Mouse (Mus musculus) CH12.LX (cell line): ENCODE results near the gene Cdc45. TPM values are rescaled to one million over a fixed set of nuclear protein-coding genes. Genes with fewer than 3 reads are reported as not detected.

ENCODE experiments used
- DNase-seq: peaks from one replicate; pipeline ENCODE4 v3.0.0-alpha.2; 2013; ENCODE audit errors: extremely low read depth
- H3K27ac ChIP-seq: 2 replicates; pipeline ENCODE4 v1.5.1; 2012; ENCODE audit warnings: low read depth, mild to moderate bottlenecking, control low read depth, moderate library complexity; ENCODE audit not compliant: insufficient read depth
- H3K27me3 ChIP-seq: replicated peaks from 2 replicates; pipeline ENCODE3; 2012; ENCODE audit warnings: inconsistent platforms
- H3K36me3 ChIP-seq, 2 experiments: replicated peaks in 1 of 2; 2 replicates each; pipeline versions ENCODE3 to v1.6.1; 2012; ENCODE audit warnings: inconsistent platforms in 1 of 2, low read length in 1 of 2, mild to moderate bottlenecking in 1 of 2, mixed read lengths in 1 of 2, moderate library complexity in 1 of 2; ENCODE audit not compliant: control insufficient read depth in 1 of 2, insufficient read depth in 1 of 2
- H3K4me1 ChIP-seq, 2 experiments: 2 replicates each; pipeline ENCODE4 v1.6.1; 2012; ENCODE audit warnings: inconsistent platforms in 1 of 2, moderate library complexity in 1 of 2; ENCODE audit not compliant: insufficient read depth in 2 of 2, control insufficient read depth in 1 of 2
- H3K4me2 ChIP-seq: 2 replicates; pipeline ENCODE4 v1.6.1; 2012; ENCODE audit warnings: low read depth, mild to moderate bottlenecking, control low read depth; ENCODE audit not compliant: poor library complexity, insufficient read depth, severe bottlenecking
- H3K4me3 ChIP-seq, 3 experiments: fragments of 150-350 bp in 1 of 3; sonication (generic) in 1 of 3; replicated peaks in 1 of 3; 2 replicates each; pipeline versions ENCODE3 to v1.5.1; 2011 to 2012; ENCODE audit warnings: low read depth in 2 of 3, low read length in 2 of 3, mild to moderate bottlenecking in 2 of 3, moderate library complexity in 2 of 3, control low read depth in 1 of 3, improper control_type of control experiment in 1 of 3, inconsistent platforms in 1 of 3, mixed read lengths in 1 of 3; ENCODE audit not compliant: poor library complexity in 1 of 3
- H3K79me2 ChIP-seq: replicated peaks from 2 replicates; pipeline ENCODE4 v1.6.1; 2012; ENCODE audit warnings: mild to moderate bottlenecking, moderate library complexity; ENCODE audit not compliant: control insufficient read depth, poor library complexity, insufficient read depth, severe bottlenecking; ENCODE audit errors: extremely low read depth
- H3K9ac ChIP-seq: 2 replicates; pipeline ENCODE4 v1.6.1; 2012; ENCODE audit warnings: low read depth, mild to moderate bottlenecking, control low read depth, moderate library complexity; ENCODE audit not compliant: insufficient read depth
- H3K9me3 ChIP-seq: replicated peaks from 2 replicates; pipeline ENCODE3; 2012; ENCODE audit warnings: low read length, inconsistent platforms, mixed read lengths
- BHLHE40 ChIP-seq: IDR thresholded peaks from 2 replicates; pipeline ENCODE4 v1.6.1; 2011; ENCODE audit warnings: mild to moderate bottlenecking, low read depth, low read length, improper control_type of control experiment
- CHD1 ChIP-seq: IDR thresholded peaks from 2 replicates; pipeline ENCODE4 v1.6.1; 2012; ENCODE audit warnings: low read depth, low read length, improper control_type of control experiment, inconsistent platforms
- CHD2 ChIP-seq: IDR thresholded peaks from 2 replicates; pipeline ENCODE4 v1.6.1; 2011; ENCODE audit warnings: low read length, improper control_type of control experiment
- CTCF ChIP-seq, 2 experiments: IDR thresholded peaks in 1 of 2; conservative IDR thresholded peaks in 1 of 2; 2 replicates each; pipeline ENCODE4 v1.5.1; 2011 to 2012; ENCODE audit warnings: low read depth in 2 of 2, low read length in 2 of 2, improper control_type of control experiment in 1 of 2, inconsistent platforms in 1 of 2, mild to moderate bottlenecking in 1 of 2, moderate library complexity in 1 of 2
- E2F4 ChIP-seq: IDR thresholded peaks from 2 replicates; pipeline ENCODE4 v1.6.1; 2011; ENCODE audit warnings: low read depth, low read length, improper control_type of control experiment; ENCODE audit not compliant: insufficient replicate concordance
- ELF1 ChIP-seq: IDR thresholded peaks from 2 replicates; pipeline ENCODE4 v1.6.1; 2014; ENCODE audit warnings: low read depth, mild to moderate bottlenecking, inconsistent platforms, low read length, improper control_type of control experiment
- JUN ChIP-seq: IDR thresholded peaks from 2 replicates; pipeline ENCODE4 v1.6.1; 2011; ENCODE audit warnings: low read depth, mild to moderate bottlenecking, low read length, improper control_type of control experiment, moderate library complexity; ENCODE audit not compliant: insufficient read depth
- JUND ChIP-seq: conservative IDR thresholded peaks from 2 replicates; pipeline ENCODE4 v1.6.1; 2011; ENCODE audit warnings: low read depth, low read length, improper control_type of control experiment
- KAT2A ChIP-seq: IDR thresholded peaks from 2 replicates; pipeline ENCODE4 v1.6.1; 2012; ENCODE audit warnings: low read length, improper control_type of control experiment, inconsistent platforms; ENCODE audit not compliant: insufficient replicate concordance
- MAFK ChIP-seq: IDR thresholded peaks from 2 replicates; pipeline ENCODE4 v1.6.1; 2011; ENCODE audit warnings: low read length, improper control_type of control experiment; ENCODE audit not compliant: insufficient replicate concordance
- MAX ChIP-seq: IDR thresholded peaks from 2 replicates; pipeline ENCODE4 v1.6.1; 2011; ENCODE audit warnings: low read length, improper control_type of control experiment
- MAZ ChIP-seq: IDR thresholded peaks from 2 replicates; pipeline ENCODE4 v1.6.1; 2012; ENCODE audit warnings: low read depth, mild to moderate bottlenecking, inconsistent platforms, low read length, improper control_type of control experiment, moderate library complexity
- MEF2A ChIP-seq: IDR thresholded peaks from 2 replicates; pipeline ENCODE4 v1.6.1; 2014; ENCODE audit warnings: low read depth, mild to moderate bottlenecking, inconsistent platforms, low read length, improper control_type of control experiment, borderline replicate concordance
- MXI1 ChIP-seq: IDR thresholded peaks from 2 replicates; pipeline ENCODE4 v1.6.1; 2011; ENCODE audit warnings: mild to moderate bottlenecking, low read depth, low read length, improper control_type of control experiment
- NELFE ChIP-seq: IDR thresholded peaks from 2 replicates; pipeline ENCODE4 v1.6.1; 2011; ENCODE audit warnings: low read depth, low read length, improper control_type of control experiment
- NRF1 ChIP-seq: IDR thresholded peaks from 2 replicates; pipeline ENCODE4 v1.6.1; 2014; ENCODE audit warnings: low read depth, mild to moderate bottlenecking, inconsistent platforms, low read length, improper control_type of control experiment, moderate library complexity
- PAX5 ChIP-seq: IDR thresholded peaks from 2 replicates; pipeline ENCODE4 v1.6.1; 2012; ENCODE audit warnings: low read length, inconsistent platforms, mixed read lengths
- POLR2A ChIP-seq: IDR thresholded peaks from 2 replicates; pipeline ENCODE4 v1.6.1; 2011; ENCODE audit warnings: low read depth, mild to moderate bottlenecking, improper control_type of control experiment, low read length
- POLR2AphosphoS2 ChIP-seq: IDR thresholded peaks from 2 replicates; pipeline ENCODE4 v1.6.1; 2011; ENCODE audit warnings: low read depth, low read length, improper control_type of control experiment
- RAD21 ChIP-seq: IDR thresholded peaks from 2 replicates; pipeline ENCODE4 v1.6.1; 2011; ENCODE audit warnings: low read depth, mild to moderate bottlenecking, low read length, improper control_type of control experiment, moderate library complexity
- RCOR1 ChIP-seq: conservative IDR thresholded peaks from 2 replicates; pipeline ENCODE4 v1.6.1; 2012; ENCODE audit warnings: low read depth, mild to moderate bottlenecking, inconsistent platforms, low read length, improper control_type of control experiment
- USF1 ChIP-seq: IDR thresholded peaks from 2 replicates; pipeline ENCODE4 v1.6.1; 2014; ENCODE audit warnings: low read depth, mild to moderate bottlenecking, inconsistent platforms, low read length, improper control_type of control experiment
- ZKSCAN1 ChIP-seq: IDR thresholded peaks from 2 replicates; pipeline ENCODE4 v1.6.1; 2012; ENCODE audit warnings: low read depth, inconsistent platforms, low read length, improper control_type of control experiment, borderline replicate concordance
- ZMIZ1 ChIP-seq: IDR thresholded peaks from 2 replicates; pipeline ENCODE4 v1.6.1; 2012; ENCODE audit warnings: low read depth, mild to moderate bottlenecking, inconsistent platforms, low read length, improper control_type of control experiment
- ZNF384 ChIP-seq: IDR thresholded peaks from 2 replicates; pipeline ENCODE4 v1.6.1; 2012; ENCODE audit warnings: low read depth, low read length, improper control_type of control experiment, inconsistent platforms
- dilution Hi-C: fragments of 300-500 bp; cut with MboI; formaldehyde crosslinking; loops from 2 replicates; pipeline ENCODE4 v1.14.3; 2020; ENCODE audit warnings: low sequenced_read_pairs; ENCODE audit not compliant: extremely low pct_unique_long_range_greater_than_20kb, extremely low pct_ligation_motif_present
- in situ Hi-C: fragments of 300-500 bp; cut with MboI; formaldehyde crosslinking; loops from 3 replicates; pipeline ENCODE4 v1.14.3; 2019; ENCODE audit warnings: low sequenced_read_pairs, low pct_ligation_motif_present, low pct_unique_long_range_greater_than_20kb, mixed read lengths
- polyA plus RNA-seq: library from polyadenylated mRNA; unstranded; fragments of >175 nt; gene quantifications from 2 replicates; pipeline ENCODE4 v1.2.1, GENCODE M21; 2012; ENCODE audit warnings: low read depth; ENCODE audit not compliant: insufficient read length
- total RNA-seq, 2 experiments: library from RNA; depleted of rRNA; stranded (reverse); fragments of 300-350 nt in 1 of 2; fragments of >200 nt in 1 of 2; gene quantifications; 2 replicates each; pipeline ENCODE4 v1.2.3; 2012 to 2014

The Cdc45 gene
- total and polyA plus RNA-seq, 3 experiments = 117 to 144 (median 136) TPM

GRCm38 (mm10) chr16:18812385-18812910 lies 661 bp upstream of the Cdc45 start (continued):
- no peak for TF ChIP-seq USF1
- TF ChIP-seq E2F4 = no peak
- peak; percentile 83 for TF ChIP-seq NELFE
- TF ChIP-seq PAX5 = no peak
- no peak for TF ChIP-seq ZNF384

GRCm38 (mm10) chr16:18811032-18811431 lies 755 bp downstream of the Cdc45 start:
- peaks cover 8 to 27% of the 10 kb centered on the region in 2 experiments for H3K4me1 ChIP-seq
- peak overlapping the region; percentile 65 for H3K27ac ChIP-seq
- H3K4me3 ChIP-seq = peak overlapping the region; percentile 64 to 99 (median 94)
- H3K9me3 ChIP-seq = no peaks in the 10 kb centered on the region
- peak overlapping the region; percentile 91 for H3K4me2 ChIP-seq
- DNase-seq = peak; percentile 65
- dilution Hi-C loops = no loop called here
- TF ChIP-seq MAZ = 0 out of 2 replicates have a peak, but pooled peaks have one; percentile 48
- no peak for TF ChIP-seq RAD21
- no peak for TF ChIP-seq JUN
- 0 out of 2 replicates have a peak, but pooled peaks have one; percentile 12 for TF ChIP-seq JUND
- no peak for TF ChIP-seq ZKSCAN1
- TF ChIP-seq, all 38 proteins: peak for 2
- no peaks in the 10 kb centered on the region for H3K27me3 ChIP-seq
- H3K9ac ChIP-seq = peak overlapping the region; percentile 96
- in situ Hi-C loops = no loop called here
- peaks cover 46 to 69% of the 10 kb centered on the region in 2 experiments for H3K36me3 ChIP-seq
- peaks cover 45% of the 10 kb centered on the region for H3K79me2 ChIP-seq

DNA sequence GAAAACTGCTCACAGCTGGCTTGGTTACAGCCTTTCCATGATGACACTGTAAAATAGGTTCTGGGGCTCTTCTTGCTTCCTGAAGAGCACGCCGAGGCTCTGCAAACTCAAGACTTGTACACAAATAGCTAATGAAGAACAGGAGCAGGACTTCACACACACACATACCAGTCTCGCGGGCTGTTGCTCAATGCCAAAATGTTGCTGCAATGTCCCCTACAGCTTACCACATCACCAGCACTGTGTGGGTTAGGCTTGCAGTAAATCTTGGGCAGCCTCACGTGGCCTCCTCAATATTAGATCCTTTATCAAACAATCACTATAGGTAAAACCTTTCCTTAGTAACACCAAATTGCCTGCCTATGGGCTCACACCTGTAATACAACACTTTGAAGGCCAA lies 2.8 kb downstream of the Cdc45 start:
- H3K27me3 ChIP-seq = no peaks in the 10 kb centered on the region
- DNase-seq = no peak
- no peak overlapping the region for H3K9ac ChIP-seq
- H3K4me1 ChIP-seq = peaks cover 6 to 21% of the 10 kb centered on the region in 2 experiments
- in situ Hi-C loops = no loop called here
- dilution Hi-C loops = no loop called here
- TF ChIP-seq POLR2AphosphoS2 = no peak
- TF ChIP-seq CHD1 = no peak
- no peak for TF ChIP-seq CTCF (conservative IDR thresholded peaks at IDR 0.05 in 1 of 2, IDR thresholded peaks at IDR 0.05 in 1 of 2; ENCODE audit: low read depth in 2 of 2, low read length in 2 of 2)
- no peak for TF ChIP-seq NRF1
- TF ChIP-seq ELF1 = no peak
- no peak for TF ChIP-seq BHLHE40
- no peak for TF ChIP-seq MAFK
- TF ChIP-seq POLR2A = no peak
- no peak for TF ChIP-seq MXI1
- no peak for TF ChIP-seq ZMIZ1
- no peak for TF ChIP-seq ZNF384
- no peak for TF ChIP-seq NELFE
- TF ChIP-seq PAX5 = no peak
- TF ChIP-seq RCOR1 = no peak
- no peak for TF ChIP-seq MAX
- TF ChIP-seq RAD21 = no peak
- no peak for TF ChIP-seq KAT2A
- no peak for TF ChIP-seq CHD2
- no peak for TF ChIP-seq MEF2A
- H3K79me2 ChIP-seq = peaks cover 36% of the 10 kb centered on the region
- H3K27ac ChIP-seq = no peak overlapping the region
- peaks cover 48 to 66% of the 10 kb centered on the region in 2 experiments for H3K36me3 ChIP-seq
- peaks cover 6% of the 10 kb centered on the region for H3K9me3 ChIP-seq
- H3K4me3 ChIP-seq = no peak overlapping the region
- no peak overlapping the region for H3K4me2 ChIP-seq
